Mouse (Mus musculus): Measurements from ENCODE around the gene Nmrk2.

DNA sequence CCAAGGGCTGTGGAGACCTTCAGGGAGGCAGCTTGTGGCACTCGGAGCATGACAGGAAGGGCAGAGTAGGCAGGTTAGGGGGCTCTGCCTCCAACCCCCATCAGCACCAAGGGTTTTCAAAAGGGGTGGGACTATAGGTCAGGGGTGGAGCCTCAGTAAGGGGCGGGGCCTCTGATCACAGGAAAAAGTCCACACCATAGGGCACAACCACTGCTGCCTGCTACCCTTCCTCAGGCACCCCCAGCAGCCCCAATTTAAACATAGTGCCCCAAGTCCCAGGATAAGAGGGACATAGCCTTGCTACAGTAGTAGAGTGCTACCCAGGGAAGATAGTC lies 39.6 kb downstream of the Nmrk2 start:
- TF ChIP-seq CTCF (IDR thresholded peaks at IDR 0.05; ENCODE audit: borderline replicate concordance, insufficient read depth, low read length) (no peak), POLR2A (IDR thresholded peaks at IDR 0.05; ENCODE audit: low read depth, low read length) (no peak)

Measured in embryonic fibroblast, embryonic 13.5 days (primary cell).